Mouse (Mus musculus) stomach, embryonic 16.5 days (tissue): ENCODE results near the gene 4930432K21Rik. TPM values are rescaled to one million over a fixed set of nuclear protein-coding genes. Genes with fewer than 3 reads are reported as not detected.

ENCODE experiments used
- ATAC-seq: fragments of 200-750 bp; cut with Nextera tagmentation; 2 replicates; pipeline ENCODE4 v1.8.0; 2017; ENCODE audit warnings: moderate number of reproducible peaks, moderate TSS enrichment; ENCODE audit not compliant: insufficient read depth, low FRiP score
- H3K27ac ChIP-seq: fragments of 300-500 bp; sonication (generic); 2 replicates; pipeline ENCODE4 v1.5.1; 2014; ENCODE audit warnings: low read length
- H3K27me3 ChIP-seq: fragments of 300-500 bp; sonication (generic); 2 replicates; pipeline ENCODE4 v1.6.1; 2014; ENCODE audit warnings: low read length, control low read depth, mixed read lengths; ENCODE audit not compliant: control insufficient read depth, insufficient read depth
- H3K36me3 ChIP-seq: fragments of 300-500 bp; sonication (generic); 2 replicates; pipeline ENCODE4 v1.6.1; 2014; ENCODE audit warnings: low read length; ENCODE audit not compliant: control insufficient read depth, insufficient read depth
- H3K4me1 ChIP-seq: fragments of 300-500 bp; sonication (generic); 2 replicates; pipeline ENCODE4 v1.6.1; 2014; ENCODE audit warnings: low read length, control low read depth, mixed read lengths; ENCODE audit not compliant: control insufficient read depth, insufficient read depth
- H3K4me2 ChIP-seq: fragments of 300-500 bp; sonication (generic); 2 replicates; pipeline ENCODE4 v1.6.1; 2014; ENCODE audit warnings: low read depth, low read length, mixed read lengths
- H3K4me3 ChIP-seq: fragments of 300-500 bp; sonication (generic); replicated peaks from 2 replicates; pipeline ENCODE4 v1.5.1; 2014; ENCODE audit warnings: mild to moderate bottlenecking, low read length
- H3K9ac ChIP-seq: fragments of 300-500 bp; sonication (generic); 2 replicates; pipeline ENCODE4 v1.6.1; 2014; ENCODE audit warnings: low read length
- H3K9me3 ChIP-seq: fragments of 300-500 bp; sonication (generic); replicated peaks from 2 replicates; pipeline ENCODE4 v1.6.1; 2016; ENCODE audit warnings: low read length, control low read depth; ENCODE audit not compliant: control insufficient read depth
- WGBS: fragments of 180-500 bp; shearing (Covaris S2); extraction: QIAGEN DNeasy Blood & Tissue Kit; methylation state at CpG from one replicate; pipeline ENCODE4 v1.1.7; 2014; 5-methylcytosine and 5-hydroxymethylcytosine counted together
- polyA plus RNA-seq: library from polyadenylated mRNA; unstranded; fragments of >200 nt; fragmentation: Nextera tagmentation; extraction: Ambion mirVana; gene quantifications from 2 replicates; pipeline ENCODE4 v1.2.1, GENCODE M21; 2015

Gene 4930432K21Rik
- polyA plus RNA-seq, 1 experiment from 2014 or later = 1.0 TPM

DNA sequence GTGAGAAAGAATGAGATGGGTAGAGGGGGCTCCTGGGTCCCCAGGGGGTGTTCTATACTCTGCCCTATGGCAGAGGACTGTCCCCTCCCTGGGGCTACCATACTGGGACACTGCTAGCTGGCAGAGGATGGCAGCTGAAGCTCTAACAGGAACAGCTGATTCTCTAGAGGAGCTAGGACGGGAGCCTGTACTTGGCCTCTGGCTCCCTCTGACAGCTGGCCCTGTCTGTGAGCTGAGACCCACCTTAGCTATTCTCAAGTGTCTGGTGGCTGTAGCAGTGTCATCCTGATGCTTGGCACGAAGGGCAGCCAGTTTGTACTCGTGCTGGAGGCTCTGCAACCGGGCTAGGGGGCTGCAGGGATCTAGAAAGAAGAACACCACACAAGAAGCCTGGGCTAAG, 7.0 kb upstream of the 4930432K21Rik start:
- WGBS = 85% methylated on average over 4 of the region's 4 CpGs
- Histone ChIP-seq H3K4me3 (no peak overlapping the region), H3K9me3 (no peaks in the 10 kb centered on the region), H3K4me1 (no peaks in the 10 kb centered on the region), H3K27me3 (no peaks in the 10 kb centered on the region), H3K9ac (no peak overlapping the region), H3K27ac (no peak overlapping the region), H3K4me2 (no peak overlapping the region), H3K36me3 (peaks cover 26% of the 10 kb centered on the region)
- no peak for ATAC-seq

DNA sequence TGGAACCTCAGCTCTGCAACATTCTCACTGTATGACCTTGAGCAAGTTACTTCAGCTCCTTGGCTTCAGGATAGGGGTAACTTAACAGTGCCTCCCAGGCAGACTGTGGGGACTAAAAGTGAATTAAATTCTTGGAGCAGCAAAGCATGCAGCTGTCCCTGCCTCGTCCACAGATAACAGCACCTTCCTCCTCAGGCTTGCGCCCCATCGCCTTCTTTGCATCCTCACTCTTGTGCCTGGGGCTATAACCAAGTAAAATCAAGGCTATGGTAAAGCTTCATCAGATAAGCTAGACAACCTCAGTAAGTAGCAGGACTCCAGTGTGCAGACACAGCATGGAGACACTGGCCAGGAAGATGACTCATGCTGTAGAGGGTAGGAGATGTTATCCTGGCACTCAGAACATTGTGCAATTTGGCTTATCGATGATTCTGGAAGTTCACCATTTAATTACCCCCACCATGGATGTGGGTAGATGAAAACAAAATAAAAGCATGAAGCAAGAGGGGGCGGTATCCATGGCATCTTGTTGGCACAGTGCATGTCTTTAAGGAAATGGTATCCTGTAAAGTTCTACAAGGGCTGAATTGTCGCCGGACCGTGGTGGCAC, 3.1 kb upstream of the 4930432K21Rik start:
- Histone ChIP-seq H3K27ac (no peak overlapping the region), H3K4me2 (no peak overlapping the region), H3K9ac (no peak overlapping the region), H3K4me1 (peaks cover 15% of the 10 kb centered on the region), H3K36me3 (peaks cover 23% of the 10 kb centered on the region), H3K4me3 (no peak overlapping the region), H3K9me3 (no peaks in the 10 kb centered on the region), H3K27me3 (no peaks in the 10 kb centered on the region)
- ATAC-seq = no peak
- WGBS = 92% methylated on average over 8 of the region's 8 CpGs

DNA sequence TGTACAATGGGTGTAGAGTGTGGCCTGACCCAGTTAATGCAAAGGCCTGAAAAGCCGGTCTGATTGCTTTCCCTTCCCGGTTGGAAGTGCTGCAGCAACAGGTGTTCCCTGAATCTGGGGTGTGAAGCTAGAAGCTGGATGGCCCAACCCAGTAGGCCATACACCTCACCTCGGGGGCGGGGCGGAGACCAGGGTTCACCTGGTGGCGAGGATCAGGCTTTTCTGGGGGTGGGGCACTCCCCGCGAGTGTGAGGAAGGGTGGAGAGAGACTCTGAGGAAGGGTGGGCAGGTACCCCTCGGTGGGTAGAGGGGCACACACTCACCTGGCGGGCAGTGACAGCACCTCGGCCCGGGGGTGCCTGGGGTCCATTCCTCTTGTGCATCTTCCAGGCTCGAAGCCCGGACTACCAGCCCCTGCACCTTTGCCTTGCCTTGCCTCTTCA, 480 bp upstream of the 4930432K21Rik start:
- H3K27ac ChIP-seq = peak overlapping the region; percentile 91
- H3K4me3 ChIP-seq = peak overlapping the region; percentile 70
- peak; percentile 68 for ATAC-seq
- peaks cover 15% of the 10 kb centered on the region for H3K4me1 ChIP-seq
- H3K4me2 ChIP-seq = peak overlapping the region; percentile 64
- H3K9me3 ChIP-seq = no peaks in the 10 kb centered on the region
- H3K36me3 ChIP-seq = peaks cover 13% of the 10 kb centered on the region
- H3K9ac ChIP-seq = peak overlapping the region; percentile 85
- 4% methylated on average over 14 of the region's 14 CpGs for WGBS
- H3K27me3 ChIP-seq = no peaks in the 10 kb centered on the region

DNA sequence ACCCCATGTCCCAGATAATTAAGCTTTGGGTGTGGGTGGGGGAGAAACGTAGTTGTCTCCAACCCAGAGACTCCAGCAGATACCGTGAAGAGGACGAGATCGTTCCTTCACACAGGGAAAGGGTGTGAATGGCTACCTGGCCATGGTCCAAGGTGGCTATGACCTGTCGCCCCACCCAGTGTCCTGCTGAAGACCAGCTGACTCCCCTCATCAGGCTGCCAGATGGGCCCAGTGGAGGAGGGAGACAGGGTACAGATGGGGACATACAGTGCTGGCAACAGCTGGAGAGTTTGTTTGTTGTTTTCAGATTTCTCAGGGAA, 666 bp downstream of the 4930432K21Rik start:
- ATAC-seq = no peak
- peaks cover 7% of the 10 kb centered on the region; the same call in 1 of the 2 replicates for H3K36me3 ChIP-seq
- H3K27ac ChIP-seq = no peak overlapping the region
- H3K27me3 ChIP-seq = no peaks in the 10 kb centered on the region
- peak overlapping the region; percentile 85 for H3K9ac ChIP-seq
- H3K4me2 ChIP-seq = peak overlapping the region; percentile 64
- H3K4me3 ChIP-seq = peak overlapping the region; percentile 70
- 83% methylated on average over 5 of the region's 5 CpGs for WGBS
- H3K4me1 ChIP-seq = peaks cover 15% of the 10 kb centered on the region
- no peaks in the 10 kb centered on the region for H3K9me3 ChIP-seq

- no peak overlapping the region for H3K4me2 ChIP-seq
These were observed 1.4 kb downstream of the 4930432K21Rik start for GRCm38 (mm10) chr8:84149181-84149580.

DNA sequence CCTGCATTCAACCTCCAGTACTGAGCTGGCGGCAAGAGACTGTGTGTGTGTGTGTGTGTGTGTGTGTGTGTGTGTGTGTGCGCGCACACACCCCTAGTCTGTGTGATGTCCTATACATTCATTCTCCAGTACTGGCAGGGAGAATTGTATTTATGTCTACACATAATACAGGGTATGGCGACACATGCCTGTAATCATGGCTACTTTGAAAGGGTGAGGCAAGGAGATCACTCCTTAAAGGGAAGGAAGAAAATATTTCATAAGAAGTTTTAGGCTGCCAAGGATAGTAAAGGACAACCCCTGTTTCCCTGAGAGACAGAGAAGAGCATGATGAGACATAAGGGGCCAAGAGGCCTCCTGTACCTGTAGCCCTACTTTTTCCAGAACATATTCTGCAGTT, 9.8 kb downstream of the 4930432K21Rik start:
- Histone ChIP-seq H3K4me1 (no peaks in the 10 kb centered on the region), H3K4me2 (no peak overlapping the region), H3K36me3 (no peaks in the 10 kb centered on the region), H3K27ac (no peak overlapping the region), H3K9me3 (no peaks in the 10 kb centered on the region), H3K27me3 (no peaks in the 10 kb centered on the region), H3K4me3 (no peak overlapping the region), H3K9ac (no peak overlapping the region)
- no peak for ATAC-seq
- 94% methylated on average over 4 of the region's 4 CpGs for WGBS

More at GRCm38 (mm10) chr8:84149181-84149580, 1.4 kb downstream of the 4930432K21Rik start:
- Histone ChIP-seq H3K27ac (no peak overlapping the region), H3K9ac (no peak overlapping the region), H3K4me1 (peaks cover 15% of the 10 kb centered on the region), H3K9me3 (no peaks in the 10 kb centered on the region), H3K27me3 (no peaks in the 10 kb centered on the region), H3K4me3 (no peak overlapping the region), H3K36me3 (peaks cover 4% of the 10 kb centered on the region; the same call in 1 of the 2 replicates)
- WGBS = 60% methylated on average over 3 of the region's 3 CpGs
- no peak for ATAC-seq

GRCm38 (mm10) chr8:84167696-84168095, 19.9 kb downstream of the 4930432K21Rik start:
- Histone ChIP-seq H3K9me3 (no peaks in the 10 kb centered on the region), H3K27ac (no peak overlapping the region), H3K4me3 (no peak overlapping the region), H3K4me1 (no peaks in the 10 kb centered on the region), H3K4me2 (no peak overlapping the region), H3K9ac (peak overlapping the region; percentile 31; the same call in 1 of the 2 replicates), H3K27me3 (no peaks in the 10 kb centered on the region), H3K36me3 (no peaks in the 10 kb centered on the region)
- WGBS = 83% methylated on average over 2 of the region's 2 CpGs
- ATAC-seq = no peak

DNA sequence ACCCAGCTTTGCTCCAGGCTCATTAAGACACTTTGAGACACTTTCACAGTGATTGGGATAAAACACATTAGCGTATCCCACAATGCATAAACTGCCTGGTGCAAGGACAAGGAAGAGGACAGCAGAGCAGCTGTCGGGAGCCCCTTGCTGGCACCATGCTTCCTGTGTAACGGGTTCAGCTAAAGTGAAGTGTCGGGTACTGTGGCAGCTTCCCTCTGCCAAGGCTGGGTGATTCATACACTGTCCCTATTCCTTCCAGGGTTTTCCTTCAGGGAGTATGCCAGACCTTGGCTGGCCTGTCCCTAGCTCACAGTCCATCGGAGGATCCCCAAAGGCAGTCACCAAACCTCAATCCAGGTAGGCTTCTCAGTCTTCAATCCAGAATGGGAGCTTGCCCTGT, 22.3 kb downstream of the 4930432K21Rik start:
- no peaks in the 10 kb centered on the region for H3K9me3 ChIP-seq
- no peaks in the 10 kb centered on the region for H3K4me1 ChIP-seq
- no peaks in the 10 kb centered on the region for H3K36me3 ChIP-seq
- no peak overlapping the region for H3K4me2 ChIP-seq
- ATAC-seq = no peak
- H3K27me3 ChIP-seq = no peaks in the 10 kb centered on the region
- WGBS = 91% methylated on average over 5 of the region's 5 CpGs
- H3K9ac ChIP-seq = no peak overlapping the region
- H3K27ac ChIP-seq = no peak overlapping the region
- no peak overlapping the region for H3K4me3 ChIP-seq

- H3K27me3 ChIP-seq = no peaks in the 10 kb centered on the region
- no peak overlapping the region for H3K27ac ChIP-seq
- ATAC-seq = no peak
- H3K36me3 ChIP-seq = no peaks in the 10 kb centered on the region
- H3K4me2 ChIP-seq = no peak overlapping the region
- H3K9me3 ChIP-seq = no peaks in the 10 kb centered on the region
- H3K4me1 ChIP-seq = no peaks in the 10 kb centered on the region; the same call in 1 of the 2 replicates
- 78% methylated on average over 6 of the region's 6 CpGs for WGBS
- no peak overlapping the region for H3K9ac ChIP-seq
- no peak overlapping the region for H3K4me3 ChIP-seq
These were observed 26.0 kb downstream of the 4930432K21Rik start for GRCm38 (mm10) chr8:84173861-84174260.
